ENCODE assay signal across 20 mouse cellular contexts in genomic region chr16:96690052-96690451, GRCm38 (mm10).
DNase-seq lines count a peak whose midpoint lies in the region; ATAC-seq lines count a peak whose summit lies in the region.
"Had no signal": no experiment of that assay in that cellular context is flagged by ENCODE, and none has a peak within 500 bp of the region (broad histone marks: within the 10 kb centered on the region; RNA-seq: fewer than 3 reads in every experiment).

No protein-coding gene starts in this region.

- DNase-seq in hindbrain, embryonic 11.5 days (ENCODE audit: low spot score) = peak; percentile 10
- no peak for DNase-seq in hindbrain, embryonic 10.5 days (ENCODE audit: low spot score)
- no peak for DNase-seq in neural tube, embryonic 11.5 days (ENCODE audit: low spot score)
- DNase-seq in adrenal gland, postnatal 10 days = no peak
- no peak for DNase-seq in cerebellum, adult 8-10 months
- DNase-seq: adrenal gland, adult 2 months; adrenal gland, postnatal 36 days; cerebellum, adult 11 months; cerebellum, adult 9-10 months; cerebellum, postnatal 25 days; forebrain, postnatal 0 days; gastrocnemius, postnatal 25 days; heart, postnatal 4 days had no signal

- no peaks in the 10 kb centered on the region for H3K4me1 ChIP-seq in hindbrain, embryonic 11.5 days (replicated peaks; ENCODE audit: control insufficient read depth, insufficient read depth, low read length)
- H3K4me1 ChIP-seq in hindbrain, embryonic 10.5 days (replicated peaks) = peaks cover 22% of the 10 kb centered on the region
- H3K4me1 ChIP-seq in neural tube, embryonic 11.5 days (ENCODE audit: control insufficient read depth, insufficient read depth, low read length) = no peaks in the 10 kb centered on the region
- 0 out of 2 replicates have a peak, but pooled peaks cover 5% of the 10 kb centered on the region for H3K4me1 ChIP-seq in neural tube, embryonic 15.5 days
- peaks cover 19% of the 10 kb centered on the region for H3K4me1 ChIP-seq in midbrain, embryonic 12.5 days
- H3K4me1 ChIP-seq in midbrain, embryonic 15.5 days = peaks cover 32% of the 10 kb centered on the region
- H3K4me1 ChIP-seq: embryonic facial prominence, embryonic 13.5 days; heart, embryonic 13.5 days; intestine, embryonic 15.5 days had no signal

- no peaks in the 10 kb centered on the region for H3K36me3 ChIP-seq in hindbrain, embryonic 11.5 days (ENCODE audit: control insufficient read depth, insufficient read depth, low read length)
- H3K36me3 ChIP-seq in hindbrain, embryonic 10.5 days = no peaks in the 10 kb centered on the region
- H3K36me3 ChIP-seq in neural tube, embryonic 11.5 days (ENCODE audit: control insufficient read depth, insufficient read depth, low read length) = no peaks in the 10 kb centered on the region
- H3K36me3 ChIP-seq in neural tube, embryonic 15.5 days = 0 out of 2 replicates have a peak, but pooled peaks cover under 1% of the 10 kb centered on the region
- no peaks in the 10 kb centered on the region for H3K36me3 ChIP-seq in midbrain, embryonic 12.5 days
- H3K36me3 ChIP-seq in midbrain, embryonic 15.5 days (replicated peaks) = no peaks in the 10 kb centered on the region
- H3K36me3 ChIP-seq: embryonic facial prominence, embryonic 13.5 days; forebrain, embryonic 12.5 days; heart, embryonic 13.5 days; intestine, embryonic 15.5 days had no signal

- H3K4me2 ChIP-seq in hindbrain, embryonic 11.5 days (replicated peaks; ENCODE audit: low read depth, low read length) = no peak overlapping the region
- H3K4me2 ChIP-seq in neural tube, embryonic 11.5 days (ENCODE audit: low read depth) = no peak overlapping the region
- H3K4me2 ChIP-seq in neural tube, embryonic 15.5 days = no peak overlapping the region
- no peak overlapping the region for H3K4me2 ChIP-seq in midbrain, embryonic 12.5 days (replicated peaks)
- no peak overlapping the region for H3K4me2 ChIP-seq in midbrain, embryonic 15.5 days
- H3K4me2 ChIP-seq: embryonic facial prominence, embryonic 13.5 days; forebrain, embryonic 12.5 days; heart, embryonic 13.5 days; intestine, embryonic 15.5 days had no signal

- H3K9ac ChIP-seq in hindbrain, embryonic 11.5 days (ENCODE audit: low read depth, low read length) = no peak overlapping the region
- no peak overlapping the region for H3K9ac ChIP-seq in neural tube, embryonic 11.5 days (ENCODE audit: low read length)
- no peak overlapping the region for H3K9ac ChIP-seq in neural tube, embryonic 15.5 days (replicated peaks)
- H3K9ac ChIP-seq in midbrain, embryonic 12.5 days (replicated peaks) = no peak overlapping the region
- no peak overlapping the region for H3K9ac ChIP-seq in midbrain, embryonic 15.5 days
- H3K9ac ChIP-seq: embryonic facial prominence, embryonic 13.5 days; forebrain, embryonic 12.5 days; forebrain, postnatal 0 days; heart, embryonic 13.5 days; intestine, embryonic 15.5 days had no signal

- WGBS in hindbrain, embryonic 11.5 days = 23% methylated on average over 1 of the region's 2 CpGs
- WGBS in hindbrain, embryonic 10.5 days = 33% methylated on average over 2 of the region's 2 CpGs
- 0% methylated on average over 1 of the region's 2 CpGs for WGBS in neural tube, embryonic 11.5 days
- 0% methylated on average over 1 of the region's 2 CpGs for WGBS in neural tube, embryonic 15.5 days
- WGBS in midbrain, embryonic 12.5 days = 6% methylated on average over 1 of the region's 2 CpGs
- WGBS in midbrain, embryonic 15.5 days = 0% methylated on average over 2 of the region's 2 CpGs

- H3K9me3 ChIP-seq in hindbrain, embryonic 11.5 days (ENCODE audit: control insufficient read depth, low read length) = no peaks in the 10 kb centered on the region
- H3K9me3 ChIP-seq in hindbrain, embryonic 10.5 days = no peaks in the 10 kb centered on the region
- H3K9me3 ChIP-seq in neural tube, embryonic 11.5 days (ENCODE audit: control insufficient read depth, low read length) = no peaks in the 10 kb centered on the region
- no peaks in the 10 kb centered on the region for H3K9me3 ChIP-seq in neural tube, embryonic 15.5 days (replicated peaks)
- no peaks in the 10 kb centered on the region for H3K9me3 ChIP-seq in midbrain, embryonic 12.5 days
- no peaks in the 10 kb centered on the region for H3K9me3 ChIP-seq in midbrain, embryonic 15.5 days
- H3K9me3 ChIP-seq: embryonic facial prominence, embryonic 13.5 days; forebrain, embryonic 12.5 days; heart, embryonic 13.5 days; intestine, embryonic 15.5 days had no signal

- no peak overlapping the region for H3K27ac ChIP-seq in hindbrain, embryonic 11.5 days (ENCODE audit: low read depth, low read length)
- no peak overlapping the region for H3K27ac ChIP-seq in hindbrain, embryonic 10.5 days
- H3K27ac ChIP-seq in neural tube, embryonic 11.5 days (ENCODE audit: low read depth, low read length) = no peak overlapping the region
- no peak overlapping the region for H3K27ac ChIP-seq in neural tube, embryonic 15.5 days (replicated peaks)
- no peak overlapping the region for H3K27ac ChIP-seq in midbrain, embryonic 12.5 days (replicated peaks)
- H3K27ac ChIP-seq in midbrain, embryonic 15.5 days = peak overlapping the region; percentile 58
- H3K27ac ChIP-seq: embryonic facial prominence, embryonic 13.5 days; forebrain, embryonic 12.5 days; heart, embryonic 13.5 days; intestine, embryonic 15.5 days had no signal

- no peaks in the 10 kb centered on the region for H3K27me3 ChIP-seq in hindbrain, embryonic 11.5 days (ENCODE audit: control insufficient read depth, insufficient read depth, low read length)
- no peaks in the 10 kb centered on the region for H3K27me3 ChIP-seq in hindbrain, embryonic 10.5 days (ENCODE audit: insufficient read depth, poor library complexity, severe bottlenecking)
- no peaks in the 10 kb centered on the region; the same call in 1 of the 2 replicates for H3K27me3 ChIP-seq in neural tube, embryonic 11.5 days (ENCODE audit: control insufficient read depth, insufficient read depth, low read length)
- no peaks in the 10 kb centered on the region for H3K27me3 ChIP-seq in neural tube, embryonic 15.5 days (replicated peaks)
- no peaks in the 10 kb centered on the region for H3K27me3 ChIP-seq in midbrain, embryonic 12.5 days
- H3K27me3 ChIP-seq in midbrain, embryonic 15.5 days (replicated peaks) = no peaks in the 10 kb centered on the region
- H3K27me3 ChIP-seq: embryonic facial prominence, embryonic 13.5 days; heart, embryonic 13.5 days; intestine, embryonic 15.5 days had no signal

- ATAC-seq in hindbrain, embryonic 11.5 days (ENCODE audit: low FRiP score) = peak; percentile 54; the same call in 1 of the 2 replicates
- peak; percentile 38; the same call in 1 of the 2 replicates for ATAC-seq in neural tube, embryonic 11.5 days (ENCODE audit: insufficient read depth, low FRiP score, low TSS enrichment)
- no peak for ATAC-seq in neural tube, embryonic 15.5 days (ENCODE audit: low FRiP score)
- ATAC-seq in midbrain, embryonic 12.5 days (ENCODE audit: low FRiP score, low read depth) = peak; percentile 72
- peak; percentile 53 for ATAC-seq in midbrain, embryonic 15.5 days (replicated peaks)
- ATAC-seq: forebrain, postnatal 0 days; intestine, embryonic 15.5 days had no signal

- no peak overlapping the region for H3K4me3 ChIP-seq in hindbrain, embryonic 11.5 days (ENCODE audit: low read depth, low read length)
- H3K4me3 ChIP-seq in hindbrain, embryonic 10.5 days = no peak overlapping the region
- H3K4me3 ChIP-seq in neural tube, embryonic 11.5 days (ENCODE audit: low read depth, low read length) = no peak overlapping the region
- H3K4me3 ChIP-seq in neural tube, embryonic 15.5 days (replicated peaks) = no peak overlapping the region
- H3K4me3 ChIP-seq in midbrain, embryonic 12.5 days = no peak overlapping the region
- no peak overlapping the region for H3K4me3 ChIP-seq in midbrain, embryonic 15.5 days
- H3K4me3 ChIP-seq: embryonic facial prominence, embryonic 13.5 days; forebrain, embryonic 12.5 days; heart, embryonic 13.5 days; intestine, embryonic 15.5 days had no signal
